Mouse (Mus musculus) embryonic facial prominence, embryonic 12.5 days (tissue): ENCODE results near the gene Foxn1. TPM values are rescaled to one million over a fixed set of nuclear protein-coding genes. Genes with fewer than 3 reads are reported as not detected.

Experiments
- ATAC-seq: fragments of 200-750 bp; cut with Nextera tagmentation; 2 replicates; pipeline ENCODE4 v1.8.0; 2017; ENCODE audit not compliant: insufficient number of reproducible peaks, insufficient read depth, low FRiP score, low TSS enrichment
- H3K27ac ChIP-seq: fragments of 300-500 bp; sonication (generic); 2 replicates; pipeline ENCODE4 v1.5.1; 2016; ENCODE audit warnings: mild to moderate bottlenecking
- H3K27me3 ChIP-seq: fragments of 300-500 bp; sonication (generic); 2 replicates; pipeline ENCODE4 v1.6.1; 2016; ENCODE audit warnings: mild to moderate bottlenecking, moderate library complexity
- H3K36me3 ChIP-seq: fragments of 300-500 bp; sonication (generic); 2 replicates; pipeline ENCODE4 v1.6.1; 2016; ENCODE audit warnings: mild to moderate bottlenecking
- H3K4me1 ChIP-seq: fragments of 300-500 bp; sonication (generic); 2 replicates; pipeline ENCODE4 v1.6.1; 2016
- H3K4me2 ChIP-seq: fragments of 300-500 bp; sonication (generic); replicated peaks from 2 replicates; pipeline ENCODE4 v1.6.1; 2016; ENCODE audit warnings: mild to moderate bottlenecking, moderate library complexity
- H3K4me3 ChIP-seq: fragments of 300-500 bp; sonication (generic); 2 replicates; pipeline ENCODE4 v1.5.1; 2016; ENCODE audit warnings: mild to moderate bottlenecking
- H3K9ac ChIP-seq: fragments of 300-500 bp; sonication (generic); 2 replicates; pipeline ENCODE4 v1.6.1; 2016; ENCODE audit warnings: mild to moderate bottlenecking, moderate library complexity
- H3K9me3 ChIP-seq: fragments of 300-500 bp; sonication (generic); 2 replicates; pipeline ENCODE4 v1.6.1; 2016; ENCODE audit warnings: mild to moderate bottlenecking, moderate library complexity
- WGBS: fragments of 180-500 bp; shearing (Covaris S2); methylation state at CpG from one replicate; pipeline ENCODE4 v1.1.7; 2016; 5-methylcytosine and 5-hydroxymethylcytosine counted together
- polyA plus RNA-seq: library from polyadenylated mRNA; unstranded; fragments of >200 nt; fragmentation: Nextera tagmentation; extraction: Ambion mirVana; gene quantifications from 2 replicates; pipeline ENCODE4 v1.2.1, GENCODE M21; 2016

Gene Foxn1
- polyA plus RNA-seq, 1 experiment from 2014 or later = 0.18 TPM

DNA sequence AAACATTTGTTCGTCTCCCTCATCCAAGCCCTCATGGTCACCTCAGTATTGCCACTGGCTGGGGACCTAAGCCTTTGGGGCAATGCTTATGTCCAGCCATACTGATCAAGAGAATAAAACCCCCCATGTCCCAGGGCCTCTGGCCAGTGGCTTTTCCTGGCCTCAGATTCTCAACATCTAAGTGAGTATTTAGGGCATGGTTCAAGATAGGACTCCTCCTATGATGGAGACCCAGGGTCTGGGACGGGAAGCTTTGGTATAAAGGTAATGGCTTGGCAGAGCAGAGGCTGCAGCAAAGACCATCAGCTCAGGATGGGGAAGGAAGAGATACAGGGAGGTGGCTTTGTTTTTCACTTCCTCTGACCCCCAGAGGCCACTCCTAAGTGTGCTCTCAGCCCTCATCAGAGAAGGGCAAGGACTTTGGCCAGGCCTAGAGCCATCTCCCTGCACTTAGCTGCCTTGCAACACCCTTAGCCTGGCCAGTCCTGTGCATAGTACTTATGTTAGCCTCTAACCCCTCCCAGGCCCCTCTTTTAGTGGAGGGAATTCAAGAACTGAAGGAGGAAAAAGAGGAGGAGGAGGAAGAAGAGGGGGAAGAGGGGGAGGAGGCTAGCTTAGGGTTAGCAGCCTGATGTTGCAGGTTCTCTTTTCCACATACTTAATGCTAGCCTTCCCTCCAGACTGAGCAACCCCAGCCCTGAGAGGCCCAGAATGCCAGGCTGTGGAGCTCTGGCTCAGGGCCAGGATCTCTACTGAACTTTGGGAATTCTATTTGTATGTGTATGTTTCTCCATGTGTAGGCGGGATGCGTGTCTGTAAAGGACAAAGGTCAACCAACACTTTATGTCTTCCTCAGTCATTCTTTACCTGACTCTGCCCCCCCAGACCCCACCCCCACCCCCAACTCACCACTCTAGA lies 36.7 kb downstream of the Foxn1 start:
- no peak for ATAC-seq
- Histone ChIP-seq H3K9me3 (no peaks in the 10 kb centered on the region), H3K36me3 (peaks cover 22% of the 10 kb centered on the region), H3K4me1 (peaks cover 26% of the 10 kb centered on the region), H3K4me3 (no peak overlapping the region), H3K27ac (no peak overlapping the region), H3K27me3 (no peaks in the 10 kb centered on the region), H3K4me2 (no peak overlapping the region), H3K9ac (no peak overlapping the region)
- WGBS = 81% methylated on average over 4 of the region's 4 CpGs

DNA sequence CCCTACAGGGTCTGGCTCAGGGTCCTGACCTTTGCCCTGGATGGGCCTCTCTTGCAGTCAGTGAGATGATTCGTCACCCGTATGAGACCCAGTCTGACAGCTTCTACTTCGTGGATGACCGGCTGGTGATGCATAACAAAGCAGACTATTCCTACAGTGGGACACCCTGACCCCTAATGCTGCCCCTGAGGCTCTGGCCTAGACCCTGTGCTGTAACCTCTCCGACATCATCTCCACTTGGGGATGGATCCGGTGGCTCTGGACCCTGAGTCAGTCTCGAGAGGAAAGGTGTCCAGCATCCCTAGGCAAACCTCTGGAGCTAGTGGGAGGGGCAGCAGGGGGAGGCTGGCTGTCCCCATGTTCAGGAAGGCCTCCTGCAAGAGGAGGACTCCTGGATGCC lies 37.9 kb downstream of the Foxn1 start:
- no peaks in the 10 kb centered on the region for H3K9me3 ChIP-seq

DNA sequence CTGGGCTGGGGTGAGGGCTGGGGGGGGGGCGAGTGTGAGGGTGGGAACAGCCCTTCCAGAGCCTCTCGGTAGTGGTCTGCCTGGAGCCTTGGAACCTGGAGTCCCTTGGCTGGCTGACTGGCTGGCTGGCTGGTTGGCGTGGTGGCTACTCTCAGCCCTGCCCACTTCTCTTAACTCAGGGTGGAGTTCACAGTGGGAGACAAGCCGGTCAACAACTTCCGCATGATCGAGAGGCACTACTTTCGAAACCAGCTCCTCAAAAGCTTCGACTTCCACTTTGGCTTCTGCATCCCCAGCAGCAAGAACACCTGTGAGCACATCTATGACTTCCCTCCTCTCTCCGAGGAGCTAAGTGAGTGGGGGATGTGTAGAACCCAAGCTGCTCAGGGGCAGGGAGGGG lies 38.5 kb downstream of the Foxn1 start:
- H3K4me2 ChIP-seq = no peak overlapping the region
- H3K27me3 ChIP-seq = no peaks in the 10 kb centered on the region
- no peaks in the 10 kb centered on the region for H3K9me3 ChIP-seq
- no peak overlapping the region for H3K4me3 ChIP-seq
- H3K9ac ChIP-seq = no peak overlapping the region
- WGBS = 87% methylated on average over 9 of the region's 9 CpGs
- peaks cover 30% of the 10 kb centered on the region for H3K4me1 ChIP-seq
- H3K27ac ChIP-seq = no peak overlapping the region
- H3K36me3 ChIP-seq = peaks cover 22% of the 10 kb centered on the region
- no peak for ATAC-seq

More for the DNA sequence above, 37.9 kb downstream of the Foxn1 start:
- Histone ChIP-seq H3K4me3 (no peak overlapping the region), H3K27me3 (no peaks in the 10 kb centered on the region), H3K4me1 (peaks cover 29% of the 10 kb centered on the region), H3K4me2 (no peak overlapping the region), H3K27ac (no peak overlapping the region), H3K9ac (no peak overlapping the region), H3K36me3 (peaks cover 22% of the 10 kb centered on the region)
- WGBS = 41% methylated on average over 7 of the region's 7 CpGs
- ATAC-seq = no peak

DNA sequence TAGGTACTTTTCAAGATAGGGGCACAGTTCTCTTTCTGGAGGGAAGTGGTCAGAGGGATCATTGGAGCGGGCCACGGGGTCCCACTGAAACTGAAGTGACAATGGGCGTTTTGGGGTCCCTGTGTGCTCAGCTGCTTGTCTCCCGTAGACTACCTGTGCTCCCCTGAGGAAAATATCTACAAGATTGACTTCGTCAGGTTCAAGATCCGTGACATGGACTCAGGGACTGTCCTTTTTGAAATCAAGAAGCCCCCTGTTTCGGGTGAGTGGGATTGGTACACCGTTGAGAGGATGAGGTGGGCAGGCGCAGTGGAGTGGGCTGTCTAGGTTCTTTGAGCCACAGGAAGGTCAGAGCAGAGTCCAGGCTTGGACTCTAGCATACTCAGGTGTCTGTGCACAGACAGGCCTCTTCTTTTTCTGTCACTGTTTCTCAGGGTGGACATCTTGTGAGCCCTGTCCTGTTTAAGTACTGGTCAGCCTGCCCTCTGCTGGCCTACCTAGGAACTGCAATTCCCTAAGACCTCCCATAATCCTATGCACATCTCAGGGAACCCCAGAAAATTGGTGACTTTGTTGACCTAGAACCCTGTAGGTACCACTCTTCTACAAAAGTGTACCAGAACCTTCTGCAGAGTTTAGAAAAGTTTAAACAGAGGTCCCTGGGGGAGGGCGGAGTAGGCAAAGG lies 39.1 kb downstream of the Foxn1 start:
- Histone ChIP-seq H3K27me3 (no peaks in the 10 kb centered on the region), H3K9me3 (no peaks in the 10 kb centered on the region), H3K4me2 (no peak overlapping the region), H3K4me1 (peaks cover 32% of the 10 kb centered on the region), H3K9ac (no peak overlapping the region), H3K27ac (no peak overlapping the region), H3K4me3 (no peak overlapping the region), H3K36me3 (peaks cover 22% of the 10 kb centered on the region)
- ATAC-seq = no peak
- 92% methylated on average over 10 of the region's 10 CpGs for WGBS

DNA sequence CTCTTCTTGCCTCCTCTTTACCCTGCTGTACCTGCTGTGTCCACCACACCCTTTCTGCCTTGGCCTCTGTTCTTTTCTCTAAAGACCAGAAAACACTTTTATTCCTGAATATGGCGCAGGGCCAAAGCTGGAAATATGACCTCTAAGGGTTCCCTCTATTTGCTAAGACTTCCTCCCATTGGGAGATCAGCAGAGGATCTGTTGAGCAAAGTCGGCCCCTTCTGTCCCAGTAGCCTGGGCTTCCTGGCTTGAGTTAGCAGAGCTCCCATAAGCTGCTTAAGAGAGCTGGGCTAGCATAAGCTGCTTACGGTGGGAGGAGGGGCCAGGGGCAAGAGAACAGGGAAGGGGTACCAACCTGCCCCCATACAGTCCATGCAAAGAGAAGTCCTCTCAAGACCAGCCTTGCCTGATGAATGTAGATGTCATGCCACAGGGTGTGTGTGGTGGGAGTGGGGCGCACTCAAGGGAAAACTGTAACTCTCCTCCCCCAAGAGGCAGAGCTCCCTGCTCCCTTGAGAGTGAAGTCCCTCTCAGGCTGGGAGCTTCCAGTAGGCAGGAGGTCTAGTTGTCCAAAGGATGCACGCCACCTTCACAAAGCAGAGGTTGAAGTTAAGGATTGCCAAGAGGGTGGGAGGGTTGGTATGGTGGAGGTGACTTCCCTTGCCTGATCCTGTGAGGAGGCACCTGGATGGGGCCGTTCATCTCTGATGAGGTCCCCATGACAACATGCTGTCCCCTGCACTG lies 39.9 kb downstream of the Foxn1 start:
- H3K9me3 ChIP-seq = no peaks in the 10 kb centered on the region
- H3K4me1 ChIP-seq = peaks cover 32% of the 10 kb centered on the region
- H3K27ac ChIP-seq = no peak overlapping the region
- 74% methylated on average over 6 of the region's 6 CpGs for WGBS
- H3K4me2 ChIP-seq = no peak overlapping the region
- H3K27me3 ChIP-seq = no peaks in the 10 kb centered on the region
- H3K36me3 ChIP-seq = peaks cover 22% of the 10 kb centered on the region
- no peak for ATAC-seq
- H3K4me3 ChIP-seq = no peak overlapping the region
- H3K9ac ChIP-seq = no peak overlapping the region

DNA sequence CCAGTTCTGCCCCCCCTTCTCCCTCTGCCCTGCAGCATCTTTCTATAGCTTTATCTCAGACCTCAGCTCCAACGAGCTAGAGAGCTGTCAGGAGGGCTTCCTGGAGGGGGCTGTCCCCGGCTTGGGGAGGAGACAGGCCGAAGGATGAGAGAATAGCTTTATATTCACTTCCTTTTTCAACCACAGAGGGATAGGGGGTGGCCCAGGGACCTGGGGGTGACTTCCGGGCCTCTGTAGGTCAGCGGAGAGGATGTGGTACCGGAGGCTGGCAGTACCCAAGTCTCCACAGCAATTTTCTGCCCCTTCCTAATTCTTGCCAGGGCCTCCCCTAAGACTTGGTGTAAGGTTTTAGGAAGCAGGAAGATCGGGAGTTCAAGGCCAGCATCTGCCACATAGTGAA lies 40.6 kb downstream of the Foxn1 start:
- H3K4me2 ChIP-seq = peak overlapping the region; percentile 65; the same call in 1 of the 2 replicates
- H3K27me3 ChIP-seq = no peaks in the 10 kb centered on the region
- H3K36me3 ChIP-seq = peaks cover 26% of the 10 kb centered on the region
- no peak overlapping the region for H3K4me3 ChIP-seq
- 71% methylated on average over 7 of the region's 7 CpGs for WGBS
- 0 out of 2 replicates have a peak overlapping the region, but pooled peaks have one; percentile 38 for H3K9ac ChIP-seq
- peaks cover 32% of the 10 kb centered on the region for H3K4me1 ChIP-seq
- no peak for ATAC-seq
- H3K9me3 ChIP-seq = no peaks in the 10 kb centered on the region
- peak overlapping the region; percentile 60 for H3K27ac ChIP-seq

DNA sequence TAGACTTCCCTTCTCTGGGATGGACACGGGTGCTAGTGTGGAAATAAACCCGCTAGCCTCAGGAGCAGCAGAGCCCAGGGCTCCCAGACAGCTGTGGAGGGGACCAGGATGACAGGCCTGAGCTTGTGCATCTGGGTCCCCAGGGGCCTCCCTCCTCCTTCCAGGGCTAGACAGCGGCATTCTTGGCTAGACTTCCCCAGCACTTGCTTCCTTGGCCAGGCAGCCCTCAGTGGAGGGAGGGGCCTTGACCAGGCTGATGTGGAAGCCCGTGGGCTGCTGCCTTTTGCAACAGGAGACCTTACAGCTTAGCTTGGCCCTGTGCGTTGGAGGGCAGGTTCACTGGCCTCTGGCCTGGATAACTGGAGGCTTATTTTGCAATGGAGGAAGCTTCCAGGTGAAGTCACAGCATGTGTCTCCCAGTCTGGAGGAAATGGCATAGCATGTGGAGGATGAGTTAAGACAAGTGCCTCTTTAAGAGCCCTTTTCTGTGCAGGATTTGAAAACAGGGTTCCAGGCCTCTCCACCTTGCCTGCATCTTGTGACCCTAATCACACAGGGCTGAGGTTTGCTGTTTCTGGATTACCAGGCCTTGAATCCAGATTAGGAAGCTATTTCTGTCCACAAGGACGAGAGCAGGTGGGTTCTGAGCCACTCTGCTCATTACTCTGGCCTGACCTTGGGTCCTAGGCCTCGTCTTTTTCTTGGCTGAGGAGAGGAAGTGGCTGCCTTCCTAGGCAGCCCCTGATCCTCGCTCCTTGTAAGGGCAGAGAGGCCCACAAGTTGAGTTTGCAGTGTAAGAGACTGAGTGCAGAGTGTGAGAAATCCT lies 41.3 kb downstream of the Foxn1 start:
- H3K9ac ChIP-seq = peak overlapping the region; percentile 45; the same call in 1 of the 2 replicates
- ATAC-seq = no peak
- H3K27me3 ChIP-seq = no peaks in the 10 kb centered on the region
- no peaks in the 10 kb centered on the region for H3K9me3 ChIP-seq
- peak overlapping the region; percentile 60 for H3K27ac ChIP-seq
- WGBS = 50% methylated on average over 8 of the region's 8 CpGs
- peaks cover 32% of the 10 kb centered on the region for H3K4me1 ChIP-seq
- H3K4me3 ChIP-seq = peak overlapping the region; percentile 80; the same call in 1 of the 2 replicates
- peak overlapping the region; percentile 65 for H3K4me2 ChIP-seq
- H3K36me3 ChIP-seq = peaks cover 30% of the 10 kb centered on the region

DNA sequence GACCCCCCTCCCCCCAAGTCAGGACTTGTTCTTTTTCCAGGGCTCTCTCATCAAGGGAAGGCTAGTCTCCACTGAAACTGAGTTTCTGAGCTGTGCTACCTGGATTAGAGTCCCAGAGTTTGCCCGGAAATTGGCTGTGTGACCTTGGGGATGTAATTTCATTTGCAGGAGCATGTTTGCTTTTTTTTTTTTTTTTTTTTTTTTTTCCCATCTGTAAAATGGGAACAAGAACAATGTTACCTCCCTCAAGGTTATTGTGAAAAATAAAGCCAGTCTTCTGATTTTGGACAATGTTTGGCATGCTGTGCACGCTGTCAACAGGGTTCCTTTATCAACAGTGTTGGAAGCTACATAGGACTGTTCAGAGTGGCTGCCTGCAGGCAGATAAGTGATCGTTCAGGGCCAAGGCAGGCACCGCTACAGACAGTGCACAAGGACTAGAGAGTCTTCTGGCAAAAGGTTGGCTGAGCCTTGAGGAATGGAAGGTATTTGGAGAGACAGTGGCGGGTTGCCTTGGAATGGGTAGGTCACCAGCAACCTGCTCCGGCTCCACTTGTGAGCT lies 41.9 kb downstream of the Foxn1 start:
- peak overlapping the region; percentile 65 for H3K4me2 ChIP-seq
- peak overlapping the region; percentile 95 for H3K27ac ChIP-seq
- H3K27me3 ChIP-seq = no peaks in the 10 kb centered on the region
- H3K4me1 ChIP-seq = peaks cover 28% of the 10 kb centered on the region
- H3K9me3 ChIP-seq = no peaks in the 10 kb centered on the region
- no peak for ATAC-seq
- H3K36me3 ChIP-seq = peaks cover 36% of the 10 kb centered on the region
- 73% methylated on average over 6 of the region's 6 CpGs for whole genome bisulfite sequencing
- H3K4me3 ChIP-seq = peak overlapping the region; percentile 80
- H3K9ac ChIP-seq = peak overlapping the region; percentile 85

DNA sequence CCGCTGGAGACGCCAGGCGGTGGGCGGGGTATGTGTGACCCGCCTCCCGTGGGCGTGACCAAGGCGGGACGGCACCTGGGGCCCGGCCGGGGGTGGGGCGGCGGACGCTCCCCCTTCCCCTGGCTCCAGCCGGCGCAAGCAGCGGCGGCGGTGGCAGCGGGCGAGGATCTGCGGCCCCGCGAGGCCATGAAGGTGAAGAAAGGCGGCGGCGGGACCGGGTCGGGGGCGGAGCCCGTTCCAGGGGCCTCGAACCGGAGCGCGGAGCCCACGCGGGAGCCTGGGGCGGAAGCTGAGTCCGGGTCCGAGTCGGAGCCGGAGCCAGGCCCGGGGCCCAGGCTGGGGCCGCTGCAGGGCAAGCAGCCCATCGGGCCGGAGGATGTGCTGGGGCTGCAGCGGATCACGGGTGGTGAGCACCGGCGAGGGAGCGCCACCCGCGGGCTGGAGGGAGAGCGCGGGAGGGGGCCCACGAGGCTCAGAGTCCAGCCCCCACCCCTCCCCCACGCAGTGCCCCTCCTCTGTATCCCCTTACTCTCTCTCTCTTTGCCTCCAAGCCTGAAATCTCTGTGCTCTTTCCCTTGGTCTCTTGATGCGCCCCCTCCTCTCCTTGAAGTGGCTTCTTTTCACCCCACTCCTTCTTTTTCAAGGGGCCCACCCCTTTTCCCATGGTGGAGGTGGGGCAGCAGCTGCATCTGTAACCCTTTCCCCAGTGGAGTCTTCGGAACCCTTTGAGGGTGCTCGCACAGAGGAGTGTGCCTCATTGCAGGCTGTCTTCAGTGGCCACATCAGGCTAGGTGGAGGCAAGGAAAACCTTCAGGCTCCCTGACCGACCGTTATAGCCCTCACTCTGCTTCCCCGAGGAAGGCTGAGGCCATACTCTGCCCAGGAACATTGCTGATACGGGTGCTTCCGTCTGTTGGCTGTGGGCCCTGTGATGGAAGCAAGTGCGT lies 42.7 kb downstream of the Foxn1 start, which contains the start of gene Unc119:
Unc119 (plus strand) TSS at position 102 of the 947 bp plus-strand sequence.
- Histone ChIP-seq H3K9ac (peak within 1 kb of the TSS; percentile 85), H3K4me2 (peak within 1 kb of the TSS; percentile 65), H3K4me1 (peaks cover 27% of the 10 kb centered on the region), H3K36me3 (peaks cover 37% of the 10 kb centered on the region), H3K9me3 (no peaks in the 10 kb centered on the region), H3K27ac (peak within 1 kb of the TSS; percentile 95), H3K4me3 (peak within 1 kb of the TSS; percentile 80), H3K27me3 (no peaks in the 10 kb centered on the region)
- 1% methylated on average over 60 of the region's 66 CpGs for whole genome bisulfite sequencing
- ATAC-seq = peak; percentile 77

DNA sequence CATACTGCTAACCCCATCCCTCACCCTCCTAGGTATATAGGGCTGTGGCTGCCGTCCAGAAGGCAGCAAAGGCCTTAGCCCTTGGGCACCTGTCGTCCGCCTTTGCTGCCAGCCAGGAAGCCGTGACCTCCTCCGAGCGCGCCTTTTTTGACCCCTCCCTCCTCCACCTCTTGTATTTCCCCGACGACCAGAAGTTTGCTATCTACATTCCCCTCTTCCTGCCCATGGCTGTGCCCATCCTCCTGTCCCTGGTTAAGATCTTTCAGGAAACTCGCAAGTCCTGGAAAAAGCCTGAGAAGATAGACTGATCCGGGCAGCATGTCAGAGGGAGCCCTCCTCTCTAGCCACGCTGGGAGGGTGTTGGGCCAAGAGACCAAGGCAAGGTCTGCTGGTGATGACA lies 44.7 kb downstream of the Foxn1 start:
- Histone ChIP-seq H3K4me2 (no peak overlapping the region), H3K9ac (no peak overlapping the region), H3K9me3 (no peaks in the 10 kb centered on the region), H3K36me3 (peaks cover 31% of the 10 kb centered on the region), H3K27me3 (no peaks in the 10 kb centered on the region), H3K27ac (no peak overlapping the region), H3K4me3 (no peak overlapping the region), H3K4me1 (peaks cover 26% of the 10 kb centered on the region)
- ATAC-seq = no peak
- WGBS = 83% methylated on average over 12 of the region's 12 CpGs
